Mouse (Mus musculus) midbrain, embryonic 13.5 days (tissue): ENCODE results near the gene Foxc2. TPM values are rescaled to one million over a fixed set of nuclear protein-coding genes. Genes with fewer than 3 reads are reported as not detected.
A peak's percentile ranks its signal among the peaks of the same experiment; 100 is the strongest.

Experiments used
- ATAC-seq: fragments of 200-750 bp; cut with Nextera tagmentation; 2 replicates; pipeline ENCODE4 v1.8.0; 2017; ENCODE audit warnings: mild to moderate bottlenecking, moderate TSS enrichment, moderate library complexity
- H3K27ac ChIP-seq: fragments of 300-500 bp; sonication (generic); 2 replicates; pipeline ENCODE4 v1.5.1; 2015; ENCODE audit warnings: inconsistent platforms, mild to moderate bottlenecking, moderate library complexity
- H3K27me3 ChIP-seq: fragments of 300-500 bp; sonication (generic); 2 replicates; pipeline ENCODE4 v1.6.1; 2015; ENCODE audit warnings: mild to moderate bottlenecking, inconsistent platforms
- H3K36me3 ChIP-seq: fragments of 300-500 bp; sonication (generic); 2 replicates; pipeline ENCODE4 v1.6.1; 2015; ENCODE audit warnings: mild to moderate bottlenecking, inconsistent platforms
- H3K4me1 ChIP-seq: fragments of 300-500 bp; sonication (generic); replicated peaks from 2 replicates; pipeline ENCODE4 v1.6.1; 2015; ENCODE audit warnings: inconsistent platforms
- H3K4me2 ChIP-seq: fragments of 300-500 bp; sonication (generic); replicated peaks from 2 replicates; pipeline ENCODE4 v1.6.1; 2015; ENCODE audit warnings: moderate library complexity, mild to moderate bottlenecking, inconsistent platforms
- H3K4me3 ChIP-seq: fragments of 300-500 bp; sonication (generic); replicated peaks from 2 replicates; pipeline ENCODE4 v1.5.1; 2015; ENCODE audit warnings: mild to moderate bottlenecking, inconsistent platforms
- H3K9ac ChIP-seq: fragments of 300-500 bp; sonication (generic); replicated peaks from 2 replicates; pipeline ENCODE4 v1.6.1; 2015; ENCODE audit warnings: mild to moderate bottlenecking, inconsistent platforms
- H3K9me3 ChIP-seq: fragments of 300-500 bp; sonication (generic); 2 replicates; pipeline ENCODE4 v1.6.1; 2016; ENCODE audit warnings: mild to moderate bottlenecking, inconsistent platforms
- WGBS: fragments of 180-500 bp; shearing (Covaris S2); methylation state at CpG from one replicate; pipeline ENCODE4 v1.1.7; 2015; 5-methylcytosine and 5-hydroxymethylcytosine counted together
- polyA plus RNA-seq: library from polyadenylated mRNA; unstranded; fragments of >200 nt; fragmentation: Nextera tagmentation; extraction: Ambion mirVana; gene quantifications from 2 replicates; pipeline ENCODE4 v1.2.1, GENCODE M21; 2015

Gene Foxc2
- polyA plus RNA-seq, 1 experiment from 2014 or later, result 1.9 TPM

- peak; percentile 28 for ATAC-seq
- no peaks in the 10 kb centered on the region for H3K36me3 ChIP-seq
- H3K4me1 ChIP-seq, result peaks cover 19% of the 10 kb centered on the region
- under 1% methylated on average over 21 of the region's 21 CpGs for WGBS
- no peak overlapping the region for H3K4me2 ChIP-seq
- no peak overlapping the region for H3K4me3 ChIP-seq
- peaks cover 3% of the 10 kb centered on the region; the same call in 1 of the 2 replicates for H3K9me3 ChIP-seq
- H3K9ac ChIP-seq, result no peak overlapping the region
- H3K27me3 ChIP-seq, result peaks cover 80% of the 10 kb centered on the region
- H3K27ac ChIP-seq, result no peak overlapping the region
Observed at GRCm38 (mm10) chr8:121113261-121113660, 2.7 kb upstream of the Foxc2 start.

- under 1% methylated on average over 25 of the region's 25 CpGs for WGBS
- no peak overlapping the region for H3K4me2 ChIP-seq
- no peak overlapping the region for H3K27ac ChIP-seq
- no peak overlapping the region for H3K4me3 ChIP-seq
- H3K9me3 ChIP-seq, result peaks cover 3% of the 10 kb centered on the region; the same call in 1 of the 2 replicates
- peaks cover 13% of the 10 kb centered on the region for H3K4me1 ChIP-seq
- no peaks in the 10 kb centered on the region for H3K36me3 ChIP-seq
- peaks cover 95% of the 10 kb centered on the region for H3K27me3 ChIP-seq
- no peak for ATAC-seq
- no peak overlapping the region for H3K9ac ChIP-seq
Observed at GRCm38 (mm10) chr8:121115136-121115535, 835 bp upstream of the Foxc2 start.

- WGBS, result 1% methylated on average over 55 of the region's 55 CpGs
- H3K27ac ChIP-seq, result no peak overlapping the region
- H3K4me1 ChIP-seq, result peaks cover 13% of the 10 kb centered on the region
- peak overlapping the region; percentile 58 for H3K4me2 ChIP-seq
- peaks cover 97% of the 10 kb centered on the region for H3K27me3 ChIP-seq
- H3K9me3 ChIP-seq, result peaks cover 3% of the 10 kb centered on the region; the same call in 1 of the 2 replicates
- peak overlapping the region; percentile 39 for H3K4me3 ChIP-seq
- no peaks in the 10 kb centered on the region for H3K36me3 ChIP-seq
- 0 out of 2 replicates have a peak, but pooled peaks have one; percentile 28 for ATAC-seq
- H3K9ac ChIP-seq, result 0 out of 2 replicates have a peak overlapping the region, but pooled peaks have one; percentile 32
Observed at GRCm38 (mm10) chr8:121116591-121117185, 717 bp downstream of the Foxc2 start.

GRCm38 (mm10) chr8:121117186-121117651 is 1.2 kb downstream of the Foxc2 start:
- Histone ChIP-seq H3K27me3 (peaks cover 97% of the 10 kb centered on the region), H3K4me3 (peak overlapping the region; percentile 39), H3K4me2 (peak overlapping the region; percentile 58), H3K9me3 (peaks cover 3% of the 10 kb centered on the region; the same call in 1 of the 2 replicates), H3K9ac (no peak overlapping the region; the same call in 1 of the 2 replicates), H3K4me1 (peaks cover 13% of the 10 kb centered on the region), H3K36me3 (no peaks in the 10 kb centered on the region), H3K27ac (no peak overlapping the region)
- under 1% methylated on average over 62 of the region's 62 CpGs for WGBS
- no peak for ATAC-seq

GRCm38 (mm10) chr8:121117906-121118305 is 1.9 kb downstream of the Foxc2 start:
- no peak overlapping the region for H3K27ac ChIP-seq
- peaks cover 13% of the 10 kb centered on the region for H3K4me1 ChIP-seq
- 1% methylated on average over 28 of the region's 28 CpGs for WGBS
- no peaks in the 10 kb centered on the region for H3K36me3 ChIP-seq
- H3K4me3 ChIP-seq, result peak overlapping the region; percentile 39
- peaks cover 97% of the 10 kb centered on the region for H3K27me3 ChIP-seq
- peaks cover 3% of the 10 kb centered on the region; the same call in 1 of the 2 replicates for H3K9me3 ChIP-seq
- H3K9ac ChIP-seq, result no peak overlapping the region
- ATAC-seq, result no peak
- H3K4me2 ChIP-seq, result peak overlapping the region; percentile 58; the same call in 1 of the 2 replicates

- 2% methylated on average over 18 of the region's 18 CpGs for WGBS
- Histone ChIP-seq H3K36me3 (no peaks in the 10 kb centered on the region), H3K27ac (no peak overlapping the region), H3K4me2 (no peak overlapping the region), H3K9me3 (peaks cover 3% of the 10 kb centered on the region; the same call in 1 of the 2 replicates), H3K27me3 (peaks cover 100% of the 10 kb centered on the region), H3K9ac (no peak overlapping the region), H3K4me3 (0 out of 2 replicates have a peak overlapping the region, but pooled peaks have one; percentile 9), H3K4me1 (peaks cover 13% of the 10 kb centered on the region)
- no peak for ATAC-seq
Observed at GRCm38 (mm10) chr8:121118634-121119420, 2.9 kb downstream of the Foxc2 start.

GRCm38 (mm10) chr8:121119635-121120455 is 3.9 kb downstream of the Foxc2 start:
- no peaks in the 10 kb centered on the region for H3K36me3 ChIP-seq
- peaks cover 100% of the 10 kb centered on the region for H3K27me3 ChIP-seq
- no peak overlapping the region for H3K27ac ChIP-seq
- H3K4me2 ChIP-seq, result no peak overlapping the region
- ATAC-seq, result no peak
- no peak overlapping the region for H3K9ac ChIP-seq
- no peak overlapping the region for H3K4me3 ChIP-seq
- peaks cover 3% of the 10 kb centered on the region; the same call in 1 of the 2 replicates for H3K9me3 ChIP-seq
- peaks cover 13% of the 10 kb centered on the region for H3K4me1 ChIP-seq
- WGBS, result 1% methylated on average over 12 of the region's 12 CpGs

GRCm38 (mm10) chr8:121120456-121121419 is 4.8 kb downstream of the Foxc2 start:
- H3K4me2 ChIP-seq, result no peak overlapping the region
- H3K9ac ChIP-seq, result no peak overlapping the region
- ATAC-seq, result no peak
- no peaks in the 10 kb centered on the region for H3K36me3 ChIP-seq
- peaks cover 100% of the 10 kb centered on the region for H3K27me3 ChIP-seq
- peaks cover 19% of the 10 kb centered on the region for H3K4me1 ChIP-seq
- H3K9me3 ChIP-seq, result peaks cover 3% of the 10 kb centered on the region; the same call in 1 of the 2 replicates
- no peak overlapping the region for H3K27ac ChIP-seq
- 6% methylated on average over 17 of the region's 17 CpGs for WGBS
- H3K4me3 ChIP-seq, result no peak overlapping the region

GRCm38 (mm10) chr8:121121704-121122103 is 5.7 kb downstream of the Foxc2 start:
- Histone ChIP-seq H3K27me3 (peaks cover 100% of the 10 kb centered on the region), H3K4me2 (no peak overlapping the region), H3K36me3 (no peaks in the 10 kb centered on the region), H3K4me3 (no peak overlapping the region), H3K9ac (no peak overlapping the region), H3K27ac (no peak overlapping the region), H3K9me3 (peaks cover 2% of the 10 kb centered on the region; the same call in 1 of the 2 replicates), H3K4me1 (peaks cover 14% of the 10 kb centered on the region)
- no peak for ATAC-seq
- 2% methylated on average over 8 of the region's 8 CpGs for WGBS

GRCm38 (mm10) chr8:121122368-121122767 is 6.4 kb downstream of the Foxc2 start:
- ATAC-seq, result no peak
- Histone ChIP-seq H3K4me2 (no peak overlapping the region), H3K9me3 (no peaks in the 10 kb centered on the region), H3K27me3 (peaks cover 100% of the 10 kb centered on the region), H3K9ac (no peak overlapping the region), H3K36me3 (no peaks in the 10 kb centered on the region), H3K4me3 (no peak overlapping the region), H3K27ac (no peak overlapping the region), H3K4me1 (peaks cover 11% of the 10 kb centered on the region)
- WGBS, result under 1% methylated on average over 7 of the region's 7 CpGs
